Mouse (Mus musculus) lung, postnatal 0 days (tissue): ENCODE results near the gene Kcna7. TPM values are rescaled to one million over a fixed set of nuclear protein-coding genes. Genes with fewer than 3 reads are reported as not detected.

Source experiments
- ATAC-seq: fragments of 200-750 bp; cut with Nextera tagmentation; 2 replicates; pipeline ENCODE4 v1.8.0; 2017; ENCODE audit warnings: moderate library complexity
- DNase-seq: peaks from one replicate; pipeline ENCODE4 v3.0.0-alpha.2; 2016; ENCODE audit warnings: low spot score
- H3K27ac ChIP-seq: fragments of 300-500 bp; sonication (generic); 2 replicates; pipeline ENCODE4 v1.5.1; 2014; ENCODE audit warnings: antibody characterized with exemption, mild to moderate bottlenecking, low read length, mixed read lengths
- H3K27me3 ChIP-seq: fragments of 300-500 bp; sonication (generic); replicated peaks from 2 replicates; pipeline ENCODE4 v1.6.1; 2014; ENCODE audit warnings: low read length, mixed read lengths; ENCODE audit not compliant: insufficient read depth
- H3K36me3 ChIP-seq: fragments of 300-500 bp; sonication (generic); 2 replicates; pipeline ENCODE4 v1.6.1; 2014; ENCODE audit warnings: low read length, mixed read lengths; ENCODE audit not compliant: insufficient read depth
- H3K4me1 ChIP-seq: fragments of 300-500 bp; sonication (generic); 2 replicates; pipeline ENCODE4 v1.6.1; 2014; ENCODE audit warnings: antibody characterized with exemption, low read depth, low read length, mixed read lengths; ENCODE audit not compliant: insufficient read depth
- H3K4me2 ChIP-seq: fragments of 300-500 bp; sonication (generic); replicated peaks from 2 replicates; pipeline ENCODE4 v1.6.1; 2014; ENCODE audit warnings: low read depth, mild to moderate bottlenecking, low read length, moderate library complexity, mixed read lengths
- H3K4me3 ChIP-seq: fragments of 300-500 bp; sonication (generic); 2 replicates; pipeline ENCODE4 v1.5.1; 2014; ENCODE audit warnings: low read depth, low read length
- H3K9ac ChIP-seq: fragments of 300-500 bp; sonication (generic); replicated peaks from 2 replicates; pipeline ENCODE4 v1.6.1; 2014; ENCODE audit warnings: low read depth, mild to moderate bottlenecking
- H3K9me3 ChIP-seq: fragments of 300-500 bp; sonication (generic); 2 replicates; pipeline ENCODE4 v1.6.1; 2016; ENCODE audit warnings: low read length, mixed read lengths
- CTCF ChIP-seq: IDR thresholded peaks from 2 replicates; pipeline ENCODE4 v1.5.1; 2016; ENCODE audit warnings: antibody characterized with exemption, mild to moderate bottlenecking
- EP300 ChIP-seq: IDR thresholded peaks from 2 replicates; pipeline ENCODE4 v1.6.1; 2016; ENCODE audit warnings: antibody characterized with exemption, mild to moderate bottlenecking, control low read depth
- WGBS: fragments of 180-500 bp; shearing (Covaris S2); extraction: QIAGEN DNeasy Blood & Tissue Kit; methylation state at CpG from one replicate; pipeline ENCODE4 v1.1.7; 2014; 5-methylcytosine and 5-hydroxymethylcytosine counted together
- microRNA-seq: library from miRNA; unstranded; fragments of <30 nt; microRNA quantifications from one replicate; pipeline ENCODE4, GENCODE M21; 2016
- polyA plus RNA-seq: library from polyadenylated mRNA; unstranded; fragments of >200 nt; fragmentation: Nextera tagmentation; extraction: Ambion mirVana; gene quantifications from 2 replicates; pipeline ENCODE4 v1.2.1, GENCODE M21; 2015

The Kcna7 gene
- polyA plus RNA-seq, 1 experiment from 2014 or later, result 0.16 TPM

GRCm38 (mm10) chr7:45455932-45456696 is 50.7 kb downstream of the Kcna7 start:
- WGBS, result 72% methylated on average over 13 of the region's 13 CpGs
- no peak for ATAC-seq
- peaks cover 25% of the 10 kb centered on the region; the same call in 1 of the 2 replicates for H3K4me1 ChIP-seq
- H3K36me3 ChIP-seq, result peaks cover 19% of the 10 kb centered on the region; the same call in 1 of the 2 replicates
- DNase-seq, result no peak
- no peak overlapping the region for H3K4me2 ChIP-seq
- H3K9me3 ChIP-seq, result no peaks in the 10 kb centered on the region
- H3K27ac ChIP-seq, result no peak overlapping the region
- no peak for TF ChIP-seq EP300
- no peak for TF ChIP-seq CTCF
- no peak overlapping the region for H3K9ac ChIP-seq
- no peaks in the 10 kb centered on the region for H3K27me3 ChIP-seq
- no peak overlapping the region for H3K4me3 ChIP-seq

- Histone ChIP-seq H3K9ac (no peak overlapping the region), H3K36me3 (peaks cover 16% of the 10 kb centered on the region; the same call in 1 of the 2 replicates)
- 40% methylated on average over 9 of the region's 9 CpGs for WGBS
These were observed 51.3 kb downstream of the Kcna7 start for GRCm38 (mm10) chr7:45456721-45457203.

GRCm38 (mm10) chr7:45457204-45458060 is 52.0 kb downstream of the Kcna7 start:
- 0 out of 2 replicates have a peak overlapping the region, but pooled peaks have one; percentile 74 for H3K9ac ChIP-seq
- WGBS, result 41% methylated on average over 9 of the region's 10 CpGs
- peak overlapping the region; percentile 81 for H3K4me2 ChIP-seq
- H3K27me3 ChIP-seq, result no peaks in the 10 kb centered on the region
- H3K9me3 ChIP-seq, result no peaks in the 10 kb centered on the region
- H3K4me1 ChIP-seq, result peaks cover 25% of the 10 kb centered on the region; the same call in 1 of the 2 replicates
- H3K27ac ChIP-seq, result no peak overlapping the region
- peak overlapping the region; percentile 15; the same call in 1 of the 2 replicates for H3K4me3 ChIP-seq
- TF ChIP-seq EP300 (no peak), CTCF (no peak)
- ATAC-seq, result no peak
- peak; percentile 42 for DNase-seq
- peaks cover 16% of the 10 kb centered on the region; the same call in 1 of the 2 replicates for H3K36me3 ChIP-seq

More at GRCm38 (mm10) chr7:45456721-45457203, 51.3 kb downstream of the Kcna7 start:
- H3K4me2 ChIP-seq, result peak overlapping the region; percentile 81; the same call in 1 of the 2 replicates
- DNase-seq (no peak), ATAC-seq (no peak)
- H3K4me3 ChIP-seq, result no peak overlapping the region
- no peaks in the 10 kb centered on the region for H3K9me3 ChIP-seq
- no peak overlapping the region for H3K27ac ChIP-seq
- H3K4me1 ChIP-seq, result peaks cover 25% of the 10 kb centered on the region; the same call in 1 of the 2 replicates
- H3K27me3 ChIP-seq, result no peaks in the 10 kb centered on the region
- TF ChIP-seq CTCF (no peak), EP300 (no peak)

- Histone ChIP-seq H3K4me2 (peak overlapping the region; percentile 81), H3K9me3 (no peaks in the 10 kb centered on the region), H3K9ac (peak overlapping the region; percentile 74), H3K27me3 (no peaks in the 10 kb centered on the region), H3K36me3 (peaks cover 19% of the 10 kb centered on the region), H3K27ac (peak overlapping the region; percentile 85), H3K4me3 (peak overlapping the region; percentile 71), H3K4me1 (peaks cover 25% of the 10 kb centered on the region; the same call in 1 of the 2 replicates)
- WGBS, result under 1% methylated on average over 43 of the region's 43 CpGs
- ATAC-seq (peak; percentile 72), DNase-seq (peak; percentile 87)
- TF ChIP-seq EP300 (0 out of 2 replicates have a peak, but pooled peaks have one; percentile 21), CTCF (no peak)
These were observed 53.5 kb downstream of the Kcna7 start for GRCm38 (mm10) chr7:45458748-45459563.

Small RNA genes within 50 kb of the gene (microRNA-seq; reads per million reads assigned to microRNA genes)
- gene Gm22133, result not detected

Other genes with a start within 250 kb of the Kcna7 start
- 0.56 and 0.65 TPM in 2 replicates for gene Slc17a7, start 241.7 kb upstream of the Kcna7 start, polyA plus RNA-seq
- not detected in 2 replicates for gene Gfy, start 226.1 kb upstream of the Kcna7 start, polyA plus RNA-seq
- gene Pth2, start 224.7 kb upstream of the Kcna7 start, polyA plus RNA-seq, result not detected in 2 replicates
- gene Ccdc155, start 200.8 kb upstream of the Kcna7 start, polyA plus RNA-seq, result 2.7 and 3.3 TPM in 2 replicates
- gene Dkkl1, start 193.5 kb upstream of the Kcna7 start, polyA plus RNA-seq, result 0.93 and 1.1 TPM in 2 replicates
- gene Tead2, start 189.9 kb upstream of the Kcna7 start, polyA plus RNA-seq, result 46.5 and 52.3 TPM in 2 replicates
- 9.1 and 9.8 TPM in 2 replicates for gene Cd37, start 166.5 kb upstream of the Kcna7 start, polyA plus RNA-seq
- not detected in 2 replicates for gene Slc6a16, start 164.6 kb upstream of the Kcna7 start, polyA plus RNA-seq
- not detected in 2 replicates for gene Slc6a21, start 128.1 kb upstream of the Kcna7 start, polyA plus RNA-seq
- 19.2 and 21.9 TPM in 2 replicates for gene Trpm4, start 71.9 kb upstream of the Kcna7 start, polyA plus RNA-seq
- gene Hrc, start 70.4 kb upstream of the Kcna7 start, polyA plus RNA-seq, result 0.50 and 0.54 TPM in 2 replicates
- gene Ppfia3, start 38.6 kb upstream of the Kcna7 start, polyA plus RNA-seq, result 1.8 and 2.0 TPM in 2 replicates
- gene Lin7b, start 35.1 kb upstream of the Kcna7 start, polyA plus RNA-seq, result 0.49 TPM in 1 of 2 replicates, not detected in the other
- 85.3 and 104 TPM in 2 replicates for gene Snrnp70, start 9.9 kb upstream of the Kcna7 start, polyA plus RNA-seq
- 7.1 and 7.2 TPM in 2 replicates for gene Ntf5, start 8.0 kb downstream of the Kcna7 start, polyA plus RNA-seq
- gene Lhb, start 15.2 kb downstream of the Kcna7 start, polyA plus RNA-seq, result 4.5 and 4.7 TPM in 2 replicates
- 19.2 and 19.6 TPM in 2 replicates for gene Gys1, start 29.2 kb downstream of the Kcna7 start, polyA plus RNA-seq
- 59.9 and 63.5 TPM in 2 replicates for gene Ruvbl2, start 32.4 kb downstream of the Kcna7 start, polyA plus RNA-seq
- 5,808 and 6,026 TPM in 2 replicates for gene Ftl1, start 54.2 kb downstream of the Kcna7 start, polyA plus RNA-seq
- 144 and 155 TPM in 2 replicates for gene Bax, start 61.2 kb downstream of the Kcna7 start, polyA plus RNA-seq
- gene Tulp2, start 76.2 kb downstream of the Kcna7 start, polyA plus RNA-seq, result 0.25 and 0.52 TPM in 2 replicates
- not detected in 2 replicates for gene Gm45808, start 81.2 kb downstream of the Kcna7 start, polyA plus RNA-seq
- gene Dhdh, start 83.2 kb downstream of the Kcna7 start, polyA plus RNA-seq, result 3.5 and 4.5 TPM in 2 replicates
- 203 and 213 TPM in 2 replicates for gene Nucb1, start 104.8 kb downstream of the Kcna7 start, polyA plus RNA-seq
- 36.6 and 39.1 TPM in 2 replicates for gene Ppp1r15a, start 120.6 kb downstream of the Kcna7 start, polyA plus RNA-seq
- 2.0 and 2.1 TPM in 2 replicates for gene Plekha4, start 120.7 kb downstream of the Kcna7 start, polyA plus RNA-seq
- 0.95 and 1.4 TPM in 2 replicates for gene Hsd17b14, start 149.2 kb downstream of the Kcna7 start, polyA plus RNA-seq
- 29.4 and 39.8 TPM in 2 replicates for gene Bcat2, start 164.5 kb downstream of the Kcna7 start, polyA plus RNA-seq
- gene Fgf21, start 209.8 kb downstream of the Kcna7 start, polyA plus RNA-seq, result not detected in 2 replicates
- 0.13 and 0.18 TPM in 2 replicates for gene Fut1, start 211.6 kb downstream of the Kcna7 start, polyA plus RNA-seq
- 0.19 and 0.32 TPM in 2 replicates for gene Izumo1, start 216.2 kb downstream of the Kcna7 start, polyA plus RNA-seq
- gene Rasip1, start 221.8 kb downstream of the Kcna7 start, polyA plus RNA-seq, result 43.3 and 49.0 TPM in 2 replicates
- 4.0 and 4.8 TPM in 2 replicates for gene Mamstr, start 234.3 kb downstream of the Kcna7 start, polyA plus RNA-seq